Mouse (Mus musculus) heart, embryonic 15.5 days (tissue): ENCODE data around the gene Mecom. TPM values are rescaled to one million over a fixed set of nuclear protein-coding genes. Genes with fewer than 3 reads are reported as not detected.
"Not testable (repeated sequence)": the region's sequence is repeated elsewhere in the genome, so short reads cannot be mapped to it uniquely, and the experiment has no call there.

Experiments
- ATAC-seq: fragments of 200-750 bp; cut with Nextera tagmentation; replicated peaks from 2 replicates; pipeline ENCODE4 v1.8.0; 2017; ENCODE audit warnings: low read depth, moderate TSS enrichment; ENCODE audit not compliant: insufficient number of reproducible peaks, insufficient read depth, low FRiP score
- H3K27ac ChIP-seq: fragments of 300-500 bp; sonication (generic); 2 replicates; pipeline ENCODE4 v1.5.1; 2015; ENCODE audit warnings: mild to moderate bottlenecking, inconsistent platforms
- H3K27me3 ChIP-seq: fragments of 300-500 bp; sonication (generic); 2 replicates; pipeline ENCODE4 v1.6.1; 2015; ENCODE audit warnings: inconsistent platforms
- H3K36me3 ChIP-seq: fragments of 300-500 bp; sonication (generic); 2 replicates; pipeline ENCODE4 v1.6.1; 2015; ENCODE audit warnings: mild to moderate bottlenecking, inconsistent platforms
- H3K4me1 ChIP-seq: fragments of 300-500 bp; sonication (generic); replicated peaks from 2 replicates; pipeline ENCODE4 v1.6.1; 2015; ENCODE audit warnings: inconsistent platforms
- H3K4me2 ChIP-seq: fragments of 300-500 bp; sonication (generic); 2 replicates; pipeline ENCODE4 v1.6.1; 2015; ENCODE audit warnings: inconsistent platforms, mild to moderate bottlenecking, moderate library complexity
- H3K4me3 ChIP-seq: fragments of 300-500 bp; sonication (generic); 2 replicates; pipeline ENCODE4 v1.5.1; 2015; ENCODE audit warnings: mild to moderate bottlenecking, inconsistent platforms
- H3K9ac ChIP-seq: fragments of 300-500 bp; sonication (generic); 2 replicates; pipeline ENCODE4 v1.6.1; 2015; ENCODE audit warnings: mild to moderate bottlenecking, inconsistent platforms
- H3K9me3 ChIP-seq: fragments of 300-500 bp; sonication (generic); replicated peaks from 2 replicates; pipeline ENCODE4 v1.6.1; 2016; ENCODE audit warnings: inconsistent platforms
- WGBS: fragments of 180-500 bp; shearing (Covaris S2); methylation state at CpG from one replicate; pipeline ENCODE4 v1.1.7; 2015; ENCODE audit warnings: mixed read lengths; 5-methylcytosine and 5-hydroxymethylcytosine counted together
- polyA plus RNA-seq: library from polyadenylated mRNA; unstranded; fragments of >200 nt; fragmentation: Nextera tagmentation; extraction: Ambion mirVana; gene quantifications from 2 replicates; pipeline ENCODE4 v1.2.1, GENCODE M21; 2015

Mecom gene
- polyA plus RNA-seq, 1 experiment from 2014 or later, result 17.3 TPM

DNA sequence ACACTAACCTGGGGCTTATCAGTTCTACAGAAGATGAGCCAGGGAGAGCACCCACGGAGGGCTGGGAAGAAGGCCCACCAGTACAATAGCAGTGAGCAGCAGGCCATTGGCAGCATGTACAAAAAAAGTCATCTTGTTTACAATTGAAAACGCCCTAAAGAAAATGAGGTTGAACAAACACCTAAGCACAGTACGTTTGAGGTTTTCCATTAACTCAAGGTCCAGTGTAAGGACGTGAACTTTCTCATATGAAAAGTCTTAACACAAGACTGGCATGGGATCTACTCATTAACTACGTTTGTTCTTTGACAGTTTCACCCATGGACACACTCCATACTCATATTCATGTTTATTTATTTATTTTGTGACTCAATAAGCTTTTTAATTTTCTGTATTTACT lies 118.9 kb downstream of the Mecom start:
- Histone ChIP-seq H3K9me3 (no peaks in the 10 kb centered on the region), H3K27me3 (no peaks in the 10 kb centered on the region), H3K4me1 (no peaks in the 10 kb centered on the region), H3K4me2 (no peak overlapping the region), H3K4me3 (no peak overlapping the region), H3K9ac (no peak overlapping the region), H3K36me3 (no peaks in the 10 kb centered on the region), H3K27ac (no peak overlapping the region)
- 73% methylated on average over 5 of the region's 5 CpGs for WGBS
- no peak for ATAC-seq

DNA sequence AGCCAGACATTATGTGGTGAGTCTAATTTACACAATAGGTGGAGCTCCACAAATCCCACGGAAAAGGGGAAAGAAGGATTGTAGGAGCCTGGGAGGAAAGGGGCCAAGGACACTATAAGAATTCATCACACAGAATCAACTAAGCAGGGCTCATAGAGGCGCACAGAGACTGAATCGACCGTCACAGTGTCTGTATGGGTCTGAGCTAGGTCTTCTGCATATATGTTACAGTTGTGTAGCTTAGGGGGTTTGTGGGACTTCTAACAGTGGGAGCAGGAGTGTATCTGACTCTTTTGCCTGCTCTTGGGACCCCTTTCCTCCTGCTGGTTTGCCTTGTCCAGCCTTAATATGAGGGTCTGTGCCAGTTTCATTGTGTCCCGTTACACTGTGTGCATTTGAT lies 123.8 kb downstream of the Mecom start:
- no peak overlapping the region for H3K4me2 ChIP-seq
- no peak overlapping the region for H3K9ac ChIP-seq
- no peak for ATAC-seq
- H3K36me3 ChIP-seq, result no peaks in the 10 kb centered on the region
- H3K4me3 ChIP-seq, result no peak overlapping the region
- H3K4me1 ChIP-seq, result no peaks in the 10 kb centered on the region
- no peak overlapping the region for H3K27ac ChIP-seq
- no peaks in the 10 kb centered on the region for H3K27me3 ChIP-seq
- no peaks in the 10 kb centered on the region for H3K9me3 ChIP-seq
- WGBS, result 86% methylated on average over 5 of the region's 5 CpGs

DNA sequence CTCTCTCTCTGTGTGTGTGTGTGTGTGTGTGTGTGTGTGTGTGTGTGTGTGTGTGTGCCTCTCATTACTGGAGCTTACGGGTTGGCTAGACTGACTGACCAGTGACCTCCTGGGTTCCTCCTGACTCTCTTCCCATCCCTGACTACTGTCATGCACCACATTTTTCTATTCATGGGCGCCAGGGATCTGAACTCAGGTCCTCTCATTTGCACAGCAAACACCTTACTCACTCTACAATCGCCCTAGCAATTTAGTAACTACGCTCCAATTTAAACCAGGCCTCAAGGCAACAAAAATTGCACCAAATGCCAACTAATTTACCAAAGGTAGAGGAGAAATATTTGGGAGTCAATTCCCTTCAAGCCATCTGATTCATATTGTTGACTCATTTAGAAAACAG lies 125.9 kb downstream of the Mecom start:
- ATAC-seq, H3K9ac ChIP-seq, H3K4me1 ChIP-seq, H3K4me2 ChIP-seq, H3K36me3 ChIP-seq, H3K4me3 ChIP-seq, H3K27me3 ChIP-seq, H3K27ac ChIP-seq, H3K9me3 ChIP-seq: not testable (repeated sequence)
- WGBS, result 82% methylated on average over 4 of the region's 4 CpGs

DNA sequence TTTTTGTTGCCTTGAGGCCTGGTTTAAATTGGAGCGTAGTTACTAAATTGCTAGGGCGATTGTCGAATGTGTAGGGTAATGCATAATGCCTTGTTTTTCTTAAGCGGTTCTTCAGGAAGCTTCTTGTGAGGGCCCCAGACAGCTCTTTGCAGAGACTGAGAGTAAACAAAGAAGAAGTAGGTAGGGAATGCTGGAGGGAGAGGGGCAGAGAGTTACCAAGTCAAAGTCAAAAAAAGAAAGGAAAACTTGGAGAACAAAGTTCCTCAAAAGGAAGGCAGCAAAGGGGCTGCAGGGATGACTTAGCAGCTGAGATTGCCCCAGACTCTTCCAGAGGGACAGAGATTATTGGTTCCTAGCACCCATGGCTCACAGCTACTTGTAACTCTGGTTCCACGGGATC lies 126.9 kb downstream of the Mecom start:
- 80% methylated on average over 5 of the region's 5 CpGs for WGBS
- Histone ChIP-seq H3K27me3 (no peaks in the 10 kb centered on the region), H3K36me3 (no peaks in the 10 kb centered on the region), H3K4me2 (no peak overlapping the region), H3K9me3 (no peaks in the 10 kb centered on the region), H3K9ac (no peak overlapping the region), H3K27ac (no peak overlapping the region), H3K4me3 (no peak overlapping the region), H3K4me1 (0 out of 2 replicates have a peak, but pooled peaks cover 3% of the 10 kb centered on the region)
- ATAC-seq, result no peak

DNA sequence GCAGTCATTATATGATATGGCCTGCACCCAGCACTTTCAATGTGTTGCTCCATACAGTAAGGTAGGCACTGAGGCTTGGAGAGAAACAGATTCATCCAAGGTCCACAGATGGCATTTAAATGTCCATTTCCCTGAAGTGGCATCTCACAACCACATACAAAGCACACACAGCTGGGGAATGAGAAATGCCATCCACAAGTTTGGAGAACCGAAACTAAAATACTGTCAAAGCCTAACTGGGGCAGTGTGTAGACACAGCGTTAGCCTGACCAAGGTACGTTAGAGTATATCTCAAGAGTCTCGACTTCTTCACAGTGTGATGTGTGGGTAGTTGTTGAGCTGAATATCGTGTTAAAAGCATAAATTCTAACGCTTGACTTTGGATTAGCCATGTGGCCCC lies 133.6 kb downstream of the Mecom start:
- Histone ChIP-seq H3K4me2 (no peak overlapping the region), H3K9me3 (no peaks in the 10 kb centered on the region), H3K27ac (no peak overlapping the region), H3K9ac (no peak overlapping the region), H3K27me3 (no peaks in the 10 kb centered on the region), H3K4me3 (no peak overlapping the region), H3K36me3 (no peaks in the 10 kb centered on the region), H3K4me1 (0 out of 2 replicates have a peak, but pooled peaks cover 3% of the 10 kb centered on the region)
- WGBS, result 83% methylated on average over 6 of the region's 6 CpGs
- ATAC-seq, result no peak

DNA sequence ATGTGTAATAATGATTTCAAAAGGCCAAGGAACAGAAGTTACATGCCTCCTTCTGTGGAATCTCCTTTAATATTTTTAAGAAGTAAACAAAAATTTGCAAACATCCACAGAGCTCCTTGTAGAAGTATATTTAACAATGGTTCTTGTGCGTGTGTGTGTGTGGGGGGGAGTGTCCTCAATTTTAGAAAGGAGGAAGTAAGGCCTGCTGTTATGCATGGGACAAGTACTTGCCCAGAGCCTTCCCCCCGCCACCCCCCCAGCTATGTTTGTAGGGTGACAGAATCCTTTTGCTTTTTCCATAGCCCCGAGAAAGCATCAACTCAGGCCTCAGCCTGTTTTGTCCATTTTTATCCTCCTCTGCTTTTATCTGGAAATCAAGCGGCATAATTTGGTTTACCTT lies 137.0 kb downstream of the Mecom start:
- Histone ChIP-seq H3K9ac (no peak overlapping the region), H3K27me3 (no peaks in the 10 kb centered on the region), H3K4me1 (no peaks in the 10 kb centered on the region), H3K9me3 (no peaks in the 10 kb centered on the region), H3K4me2 (no peak overlapping the region), H3K36me3 (no peaks in the 10 kb centered on the region), H3K4me3 (no peak overlapping the region), H3K27ac (no peak overlapping the region)
- no peak for ATAC-seq
- 68% methylated on average over 4 of the region's 4 CpGs for WGBS

DNA sequence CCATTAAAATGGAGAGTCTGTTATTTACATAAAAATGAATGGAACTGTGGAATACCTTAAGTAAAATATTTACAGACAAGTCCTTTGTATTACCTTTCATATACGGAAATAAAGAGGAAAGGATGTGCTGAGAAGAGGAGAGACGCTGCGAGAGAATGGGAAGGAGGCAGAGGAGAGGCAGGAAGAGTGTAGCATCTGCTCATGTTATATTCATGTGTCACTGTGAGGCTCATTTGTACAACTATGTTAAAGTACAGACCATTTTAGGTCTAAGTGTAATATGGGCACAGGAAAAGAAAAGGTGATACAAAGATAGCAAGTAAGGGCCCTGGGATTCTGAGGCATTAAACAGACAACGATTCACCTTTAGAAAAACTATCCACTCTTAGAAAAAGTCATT lies 143.0 kb downstream of the Mecom start:
- ATAC-seq, result no peak
- Histone ChIP-seq H3K9me3 (no peaks in the 10 kb centered on the region), H3K36me3 (no peaks in the 10 kb centered on the region), H3K27me3 (no peaks in the 10 kb centered on the region), H3K4me3 (no peak overlapping the region), H3K4me1 (no peaks in the 10 kb centered on the region), H3K4me2 (no peak overlapping the region), H3K27ac (no peak overlapping the region), H3K9ac (no peak overlapping the region)
- 78% methylated on average over 4 of the region's 4 CpGs for WGBS

DNA sequence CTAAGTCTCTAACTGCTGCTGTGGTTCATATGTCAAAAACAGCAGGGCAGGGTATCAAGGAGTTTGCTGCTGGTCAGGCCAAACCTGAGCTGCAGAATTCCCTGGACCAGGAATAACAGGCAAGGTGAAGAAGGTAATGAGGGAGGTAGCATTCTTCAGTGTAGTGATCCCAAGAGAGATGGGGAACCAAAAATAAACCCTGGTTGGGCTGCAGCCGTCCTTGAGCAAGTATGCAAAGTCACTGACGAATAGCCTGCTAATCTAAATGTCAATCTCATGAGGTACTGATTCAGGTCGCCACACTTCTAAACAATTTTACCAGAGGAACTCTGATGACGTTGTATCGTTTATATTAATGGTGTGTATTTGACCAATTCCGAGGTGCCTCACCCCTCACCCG lies 148.9 kb downstream of the Mecom start:
- no peaks in the 10 kb centered on the region for H3K9me3 ChIP-seq
- no peak overlapping the region for H3K27ac ChIP-seq
- H3K27me3 ChIP-seq, result no peaks in the 10 kb centered on the region
- no peaks in the 10 kb centered on the region for H3K36me3 ChIP-seq
- no peak for ATAC-seq
- H3K9ac ChIP-seq, result no peak overlapping the region
- no peak overlapping the region for H3K4me2 ChIP-seq
- peaks cover 2% of the 10 kb centered on the region; the same call in 1 of the 2 replicates for H3K4me1 ChIP-seq
- WGBS, result 50% methylated on average over 7 of the region's 7 CpGs
- no peak overlapping the region for H3K4me3 ChIP-seq

- Histone ChIP-seq H3K9me3 (no peaks in the 10 kb centered on the region), H3K4me1 (peaks cover 11% of the 10 kb centered on the region), H3K9ac (no peak overlapping the region), H3K27ac (no peak overlapping the region), H3K4me2 (no peak overlapping the region), H3K36me3 (no peaks in the 10 kb centered on the region), H3K27me3 (no peaks in the 10 kb centered on the region), H3K4me3 (no peak overlapping the region)
- WGBS, result 56% methylated on average over 4 of the region's 4 CpGs
- ATAC-seq, result no peak
Measured at GRCm38 (mm10) chr3:30394911-30395310, 152.9 kb downstream of the Mecom start.

DNA sequence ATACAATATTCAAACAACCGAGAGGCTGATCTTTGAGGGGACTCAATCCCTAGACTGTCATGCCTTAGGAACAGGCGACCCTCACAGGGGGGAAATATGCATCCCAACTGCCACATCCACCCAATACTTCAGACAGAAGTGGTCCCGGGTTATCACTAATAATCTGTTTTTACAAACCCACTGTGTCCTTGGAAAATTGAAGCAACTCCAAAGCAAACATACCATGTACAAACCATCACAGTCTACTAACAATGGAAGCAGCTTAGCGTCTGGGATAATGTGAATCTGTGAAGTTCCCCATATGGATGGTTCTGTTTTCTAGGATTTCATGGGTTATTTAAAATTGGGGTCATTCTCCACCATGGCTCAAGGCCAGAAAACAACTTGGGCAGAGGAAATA lies 155.1 kb downstream of the Mecom start:
- H3K36me3 ChIP-seq, result no peaks in the 10 kb centered on the region
- H3K9ac ChIP-seq, result no peak overlapping the region
- H3K4me2 ChIP-seq, result 0 out of 2 replicates have a peak overlapping the region, but pooled peaks have one; percentile 1
- H3K4me1 ChIP-seq, result peaks cover 11% of the 10 kb centered on the region
- H3K4me3 ChIP-seq, result no peak overlapping the region
- H3K9me3 ChIP-seq, result no peaks in the 10 kb centered on the region
- peak; percentile 56 for ATAC-seq
- 47% methylated on average over 4 of the region's 4 CpGs for WGBS
- H3K27me3 ChIP-seq, result no peaks in the 10 kb centered on the region
- 0 out of 2 replicates have a peak overlapping the region, but pooled peaks have one; percentile 31 for H3K27ac ChIP-seq

DNA sequence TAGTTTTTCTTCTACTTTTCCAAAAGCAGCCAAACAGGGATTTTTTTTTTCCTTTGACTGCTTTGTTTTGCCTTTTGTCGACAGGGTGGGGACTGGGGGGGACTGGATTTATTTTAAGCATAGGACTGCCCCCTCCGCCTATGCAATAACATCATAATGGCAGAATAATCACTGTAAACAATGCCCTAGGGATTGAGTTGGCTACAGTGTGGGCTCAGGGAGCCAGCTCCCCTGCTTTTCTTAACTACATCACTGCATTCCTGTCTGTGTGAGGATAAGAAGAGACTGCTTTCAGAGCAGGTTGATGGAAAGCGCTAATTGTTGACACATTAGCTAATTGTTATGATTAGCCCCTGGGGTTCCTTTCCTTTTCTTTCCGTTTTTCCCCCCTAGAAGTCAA lies 155.6 kb downstream of the Mecom start:
- Histone ChIP-seq H3K4me3 (no peak overlapping the region), H3K27me3 (no peaks in the 10 kb centered on the region), H3K4me1 (peaks cover 11% of the 10 kb centered on the region), H3K9ac (no peak overlapping the region), H3K9me3 (no peaks in the 10 kb centered on the region), H3K36me3 (no peaks in the 10 kb centered on the region), H3K4me2 (0 out of 2 replicates have a peak overlapping the region, but pooled peaks have one; percentile 1), H3K27ac (peak overlapping the region; percentile 50; the same call in 1 of the 2 replicates)
- ATAC-seq, result peak; percentile 77
- WGBS, result 17% methylated on average over 4 of the region's 4 CpGs

- 84% methylated on average over 5 of the region's 5 CpGs for WGBS
- Histone ChIP-seq H3K9ac (no peak overlapping the region), H3K4me1 (peaks cover 10% of the 10 kb centered on the region), H3K36me3 (no peaks in the 10 kb centered on the region), H3K4me2 (no peak overlapping the region), H3K27me3 (no peaks in the 10 kb centered on the region), H3K9me3 (no peaks in the 10 kb centered on the region), H3K4me3 (no peak overlapping the region), H3K27ac (no peak overlapping the region)
- no peak for ATAC-seq
Measured at GRCm38 (mm10) chr3:30390346-30390745, 157.5 kb downstream of the Mecom start.
